Mouse (Mus musculus): ENCODE measurements around the gene Vmn1r93. TPM values are rescaled to one million over a fixed set of nuclear protein-coding genes. Genes with fewer than 3 reads are reported as not detected.
"Not testable (repeated sequence)": the region's sequence is repeated elsewhere in the genome, so short reads cannot be mapped to it uniquely, and the experiment has no call there.

Gene Vmn1r93
- polyA plus RNA-seq (2015; fragmentation: Nextera tagmentation; extraction: Ambion mirVana): not detected in 2 replicates

- no CpG with 5 or more reads among the region's 5 CpGs for WGBS
- H3K27ac ChIP-seq (ENCODE audit: low read length); H3K4me2 ChIP-seq (ENCODE audit: low read depth, low read length); ATAC-seq; H3K36me3 ChIP-seq (ENCODE audit: control insufficient read depth, insufficient read depth, low read length); H3K9me3 ChIP-seq (ENCODE audit: control insufficient read depth, low read length); H3K27me3 ChIP-seq (replicated peaks; ENCODE audit: control insufficient read depth, insufficient read depth, low read length); H3K4me3 ChIP-seq (ENCODE audit: low read length); H3K4me1 ChIP-seq (ENCODE audit: control insufficient read depth, insufficient read depth, low read length); H3K9ac ChIP-seq (ENCODE audit: low read depth, low read length): not testable (repeated sequence)
Measured at GRCm38 (mm10) chr7:20138988-20139387, at the start of gene Vmn1r93. Vmn1r93 (minus strand) TSS chr7:20139088.

GRCm38 (mm10) chr7:20168277-20168676 is 29.4 kb upstream of the Vmn1r93 start, which contains the start of gene Vmn1r94:
Vmn1r94 (minus strand) TSS chr7:20168377.
- ATAC-seq; H3K9me3 ChIP-seq (ENCODE audit: control insufficient read depth, low read length); H3K4me2 ChIP-seq (ENCODE audit: low read depth, low read length); H3K9ac ChIP-seq (ENCODE audit: low read depth, low read length); H3K36me3 ChIP-seq (ENCODE audit: control insufficient read depth, insufficient read depth, low read length); H3K4me3 ChIP-seq (ENCODE audit: low read length); H3K27me3 ChIP-seq (replicated peaks; ENCODE audit: control insufficient read depth, insufficient read depth, low read length); H3K27ac ChIP-seq (ENCODE audit: low read length); H3K4me1 ChIP-seq (ENCODE audit: control insufficient read depth, insufficient read depth, low read length): not testable (repeated sequence)
- no CpG with 5 or more reads among the region's 3 CpGs for WGBS

- no CpG with 5 or more reads among the region's 2 CpGs for WGBS
Measured at GRCm38 (mm10) chr7:20122479-20122878, 16.4 kb downstream of the Vmn1r93 start, which contains the start of gene Gm16442. Gm16442 (minus strand) TSS chr7:20122579.

DNA sequence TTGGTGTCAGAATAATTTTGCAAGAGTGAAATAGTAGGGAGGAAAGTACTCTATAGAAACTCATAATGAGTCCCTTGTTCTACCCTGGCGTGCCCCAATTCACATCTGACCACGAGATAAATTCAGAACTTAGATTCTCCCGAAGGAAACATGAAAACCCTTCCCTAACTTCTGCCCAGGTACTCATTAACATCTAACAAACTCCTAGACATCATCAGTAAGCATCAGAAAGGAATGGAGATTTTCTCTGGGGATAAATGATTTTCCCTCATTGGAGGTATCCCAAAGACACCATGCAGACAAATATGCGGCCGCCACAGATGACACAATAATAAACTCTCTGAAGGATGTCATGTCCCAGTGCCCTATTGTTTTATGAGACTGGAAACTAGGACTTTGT is 39.5 kb downstream of the Vmn1r93 start, which contains the start of gene Vmn1r91:
TSS of gene Vmn1r91 (plus strand) at position 301 of the 400 bp plus-strand sequence.
- H3K9ac ChIP-seq (ENCODE audit: low read depth, low read length); ATAC-seq; H3K27me3 ChIP-seq (replicated peaks; ENCODE audit: control insufficient read depth, insufficient read depth, low read length); H3K4me3 ChIP-seq (ENCODE audit: low read length); H3K9me3 ChIP-seq (ENCODE audit: control insufficient read depth, low read length); H3K4me1 ChIP-seq (ENCODE audit: control insufficient read depth, insufficient read depth, low read length); H3K4me2 ChIP-seq (ENCODE audit: low read depth, low read length); H3K27ac ChIP-seq (ENCODE audit: low read length); H3K36me3 ChIP-seq (ENCODE audit: control insufficient read depth, insufficient read depth, low read length): not testable (repeated sequence)
- 84% methylated on average over 5 of the region's 5 CpGs for WGBS

More at GRCm38 (mm10) chr7:20122479-20122878, 16.4 kb downstream of the Vmn1r93 start, which contains the start of gene Gm16442:
- not testable (repeated sequence) for H3K4me1 ChIP-seq (ENCODE audit: control insufficient read depth, insufficient read depth, low read length); H3K27ac ChIP-seq (ENCODE audit: low read length); ATAC-seq; H3K36me3 ChIP-seq (ENCODE audit: control insufficient read depth, insufficient read depth, low read length); H3K4me3 ChIP-seq (ENCODE audit: low read length); H3K27me3 ChIP-seq (replicated peaks; ENCODE audit: control insufficient read depth, insufficient read depth, low read length); H3K9ac ChIP-seq (ENCODE audit: low read depth, low read length); H3K9me3 ChIP-seq (ENCODE audit: control insufficient read depth, low read length); H3K4me2 ChIP-seq (ENCODE audit: low read depth, low read length)

Other genes with a start within 250 kb of the Vmn1r93 start
- gene Pvr, start 217.9 kb downstream of the Vmn1r93 start, polyA plus RNA-seq (2015; fragmentation: Nextera tagmentation; extraction: Ambion mirVana): 13.9 and 16.5 TPM in 2 replicates
- gene Igsf23, start 188.3 kb downstream of the Vmn1r93 start, polyA plus RNA-seq (2015; fragmentation: Nextera tagmentation; extraction: Ambion mirVana): 14.7 and 19.1 TPM in 2 replicates
- gene Ceacam20, start 173.7 kb downstream of the Vmn1r93 start, polyA plus RNA-seq (2015; fragmentation: Nextera tagmentation; extraction: Ambion mirVana): 3.5 and 6.5 TPM in 2 replicates
- 0.75 and 0.76 TPM in 2 replicates for gene Nlrp9b, start 147.6 kb downstream of the Vmn1r93 start, polyA plus RNA-seq (2015; fragmentation: Nextera tagmentation; extraction: Ambion mirVana)
- gene Vmn1r91, start 39.4 kb downstream of the Vmn1r93 start, polyA plus RNA-seq (2015; fragmentation: Nextera tagmentation; extraction: Ambion mirVana): not detected in 2 replicates
- gene Gm16442, start 16.5 kb downstream of the Vmn1r93 start, polyA plus RNA-seq (2015; fragmentation: Nextera tagmentation; extraction: Ambion mirVana): not detected in 2 replicates
- not detected in 2 replicates for gene Vmn1r94, start 29.3 kb upstream of the Vmn1r93 start, polyA plus RNA-seq (2015; fragmentation: Nextera tagmentation; extraction: Ambion mirVana)
- gene Vmn1r95, start 54.6 kb upstream of the Vmn1r93 start, polyA plus RNA-seq (2015; fragmentation: Nextera tagmentation; extraction: Ambion mirVana): not detected in 2 replicates
- gene Gm6164, start 66.5 kb upstream of the Vmn1r93 start, polyA plus RNA-seq (2015; fragmentation: Nextera tagmentation; extraction: Ambion mirVana): not detected in 2 replicates
- gene Gm4498, start 94.7 kb upstream of the Vmn1r93 start, polyA plus RNA-seq (2015; fragmentation: Nextera tagmentation; extraction: Ambion mirVana): not detected in 2 replicates
- gene Gm5890, start 123.7 kb upstream of the Vmn1r93 start, polyA plus RNA-seq (2015; fragmentation: Nextera tagmentation; extraction: Ambion mirVana): not detected in 2 replicates
- not detected in 2 replicates for gene Gm4133, start 195.0 kb upstream of the Vmn1r93 start, polyA plus RNA-seq (2015; fragmentation: Nextera tagmentation; extraction: Ambion mirVana)
- gene Gm5728, start 236.3 kb upstream of the Vmn1r93 start, polyA plus RNA-seq (2015; fragmentation: Nextera tagmentation; extraction: Ambion mirVana): not detected in 2 replicates